Comparison of ENCODE assay signal across 8 mouse cellular contexts in the genomic region with DNA sequence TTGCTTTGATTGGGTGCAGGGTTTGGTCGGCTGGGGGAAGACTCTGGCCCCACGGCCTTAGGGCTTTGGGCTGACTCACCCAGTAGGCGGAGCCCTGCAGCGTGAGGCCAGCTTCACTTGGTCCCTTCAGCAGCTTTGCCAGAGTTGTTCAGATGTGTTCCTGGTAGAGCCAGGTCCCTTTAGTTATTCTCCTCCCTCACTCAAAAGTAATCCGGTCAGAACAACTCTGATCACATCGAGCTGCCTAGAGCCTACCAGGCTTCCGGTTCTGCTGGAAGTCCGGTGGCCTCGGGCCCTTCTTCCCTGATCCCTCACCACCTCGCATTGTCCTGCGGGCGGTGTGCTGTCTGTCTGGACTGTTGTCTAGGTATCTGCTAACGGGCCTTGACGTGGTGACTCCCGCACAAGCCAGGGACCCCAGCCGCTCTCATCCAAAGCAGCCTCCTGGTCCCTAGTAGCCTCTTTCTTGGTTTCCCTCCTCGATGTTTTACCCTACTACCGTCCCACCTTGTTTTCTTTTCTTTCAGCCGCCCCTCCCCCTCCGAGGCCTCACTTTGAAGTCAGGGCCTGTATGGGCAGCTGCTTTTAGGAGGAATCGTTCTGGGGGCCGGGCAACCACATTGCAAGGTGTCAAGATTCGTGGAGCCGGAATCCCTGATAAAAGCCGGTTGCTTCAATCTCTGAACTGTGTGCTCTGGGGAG. TPM values are rescaled to one million over a fixed set of nuclear protein-coding genes. Genes with fewer than 3 reads are reported as not detected.
DNase-seq lines count a peak whose midpoint lies in the region; ATAC-seq and TF ChIP-seq lines count a peak whose summit lies in the region.

No protein-coding gene starts in this region.

- ATAC-seq in embryonic facial prominence, embryonic 13.5 days (ENCODE audit: insufficient number of reproducible peaks, insufficient read depth, low FRiP score, low TSS enrichment, low read depth) = no peak
- no peak; the same call in 1 of the 2 replicates for ATAC-seq in heart, embryonic 15.5 days (replicated peaks; ENCODE audit: insufficient number of reproducible peaks, insufficient read depth, low FRiP score, low read depth)
- no peak for ATAC-seq in kidney, postnatal 0 days (replicated peaks; ENCODE audit: low FRiP score, low read depth)

- no peaks in the 10 kb centered on the region for H3K36me3 ChIP-seq in embryonic facial prominence, embryonic 13.5 days
- H3K36me3 ChIP-seq in heart, embryonic 15.5 days = no peaks in the 10 kb centered on the region
- H3K36me3 ChIP-seq in kidney, postnatal 0 days (ENCODE audit: insufficient read depth, low read length) = no peaks in the 10 kb centered on the region
- no peaks in the 10 kb centered on the region for H3K36me3 ChIP-seq in small intestine, adult 2 months (ENCODE audit: control insufficient read depth, insufficient read depth, low read length)

- H3K4me1 ChIP-seq in embryonic facial prominence, embryonic 13.5 days = peaks cover 75% of the 10 kb centered on the region
- H3K4me1 ChIP-seq in heart, embryonic 15.5 days (replicated peaks) = peaks cover 48% of the 10 kb centered on the region
- peaks cover 16% of the 10 kb centered on the region; the same call in 1 of the 2 replicates for H3K4me1 ChIP-seq in kidney, postnatal 0 days (replicated peaks; ENCODE audit: insufficient read depth, low read length)
- H3K4me1 ChIP-seq in small intestine, adult 2 months (ENCODE audit: control insufficient read depth, insufficient read depth, insufficient read length, low read length) = peaks cover 21% of the 10 kb centered on the region

- no peaks in the 10 kb centered on the region for H3K9me3 ChIP-seq in embryonic facial prominence, embryonic 13.5 days
- no peaks in the 10 kb centered on the region for H3K9me3 ChIP-seq in heart, embryonic 15.5 days (replicated peaks)
- no peaks in the 10 kb centered on the region for H3K9me3 ChIP-seq in kidney, postnatal 0 days (replicated peaks; ENCODE audit: low read length)

- TF ChIP-seq POLR2A in small intestine, adult 2 months (IDR thresholded peaks at IDR 0.05; ENCODE audit: low read depth, low read length) = no peak

- 3% methylated on average over 25 of the region's 25 CpGs for WGBS in embryonic facial prominence, embryonic 13.5 days
- WGBS in heart, embryonic 15.5 days = 4% methylated on average over 25 of the region's 25 CpGs
- 5% methylated on average over 25 of the region's 25 CpGs for WGBS in kidney, postnatal 0 days
- WGBS in small intestine, adult 2 months = 12% methylated on average over 25 of the region's 25 CpGs

- no peaks in the 10 kb centered on the region for H3K27me3 ChIP-seq in embryonic facial prominence, embryonic 13.5 days
- no peaks in the 10 kb centered on the region for H3K27me3 ChIP-seq in heart, embryonic 15.5 days
- no peaks in the 10 kb centered on the region for H3K27me3 ChIP-seq in kidney, postnatal 0 days (ENCODE audit: insufficient read depth, low read length)
- no peaks in the 10 kb centered on the region for H3K27me3 ChIP-seq in small intestine, adult 2 months (ENCODE audit: control insufficient read depth, insufficient read depth, low read length)

- H3K9ac ChIP-seq in embryonic facial prominence, embryonic 13.5 days = peak overlapping the region; percentile 67
- peak overlapping the region; percentile 54 for H3K9ac ChIP-seq in heart, embryonic 15.5 days
- H3K9ac ChIP-seq in kidney, postnatal 0 days (ENCODE audit: low read depth, low read length) = peak overlapping the region; percentile 56

- peak overlapping the region; percentile 39 for H3K4me3 ChIP-seq in embryonic facial prominence, embryonic 13.5 days
- H3K4me3 ChIP-seq in heart, embryonic 15.5 days = peak overlapping the region; percentile 40
- H3K4me3 ChIP-seq in kidney, postnatal 0 days (replicated peaks; ENCODE audit: low read depth, low read length) = peak overlapping the region; percentile 26; the same call in 1 of the 2 replicates
- H3K4me3 ChIP-seq in small intestine, adult 2 months (ENCODE audit: low read depth, low read length) = peak overlapping the region; percentile 46

- peak overlapping the region; percentile 87 for H3K27ac ChIP-seq in embryonic facial prominence, embryonic 13.5 days
- peak overlapping the region; percentile 79 for H3K27ac ChIP-seq in heart, embryonic 15.5 days
- H3K27ac ChIP-seq in kidney, postnatal 0 days = peak overlapping the region; percentile 71
- no peak overlapping the region for H3K27ac ChIP-seq in small intestine, adult 2 months (ENCODE audit: insufficient read depth, low read depth, low read length)

- DNase-seq in right cerebral cortex, postnatal 14 days = peak; percentile 33
- DNase-seq in right cerebral cortex, postnatal 25 days = no peak
- DNase-seq in kidney, postnatal 0 days (ENCODE audit: low spot score) = peak; percentile 75
- DNase-seq in lung, postnatal 14 days = peak; percentile 51
- DNase-seq in spleen, postnatal 36 days (ENCODE audit: low spot score in 2 of 2) = no peak

- peak overlapping the region; percentile 78 for H3K4me2 ChIP-seq in embryonic facial prominence, embryonic 13.5 days
- peak overlapping the region; percentile 67 for H3K4me2 ChIP-seq in heart, embryonic 15.5 days
- peak overlapping the region; percentile 68 for H3K4me2 ChIP-seq in kidney, postnatal 0 days (ENCODE audit: low read length)

- peak; percentile 48 for TF ChIP-seq CTCF in kidney, postnatal 0 days (IDR thresholded peaks at IDR 0.05; ENCODE audit: low read depth)
- TF ChIP-seq CTCF in small intestine, adult 2 months (IDR thresholded peaks at IDR 0.05; ENCODE audit: extremely low read depth, insufficient read length, insufficient replicate concordance, low read depth, low read length) = no peak

RNA-seq across cellular contexts. Expression of gene Itgb5, which starts 4.5 kb away (rescaled TPM):
- polyA plus RNA-seq in embryonic facial prominence, embryonic 13.5 days (2015; fragmentation: Nextera tagmentation; extraction: Ambion mirVana) = 47.7 and 94.8 TPM in 2 replicates
- 61.4 and 80.2 TPM in 2 replicates for polyA plus RNA-seq in heart, embryonic 15.5 days (2015; fragmentation: Nextera tagmentation; extraction: Ambion mirVana)
- polyA plus RNA-seq in kidney, postnatal 0 days (2015; fragmentation: Nextera tagmentation; extraction: Ambion mirVana) = 48.6 and 53.2 TPM in 2 replicates
- 36.3 and 80.3 TPM in 2 replicates for polyA plus RNA-seq in small intestine, adult 2 months (2012; rRNA removed)

RNA-seq across cellular contexts. Expression of gene Muc13, which starts 40.1 kb away (rescaled TPM):
- polyA plus RNA-seq in embryonic facial prominence, embryonic 13.5 days (2015; fragmentation: Nextera tagmentation; extraction: Ambion mirVana) = 0.11 and 2.1 TPM in 2 replicates
- 0.06 and 0.18 TPM in 2 replicates for polyA plus RNA-seq in heart, embryonic 15.5 days (2015; fragmentation: Nextera tagmentation; extraction: Ambion mirVana)
- polyA plus RNA-seq in kidney, postnatal 0 days (2015; fragmentation: Nextera tagmentation; extraction: Ambion mirVana) = not detected in 2 replicates
- 2,067 and 2,412 TPM in 2 replicates for polyA plus RNA-seq in small intestine, adult 2 months (2012; rRNA removed)

Comparison
In these comparisons a context has a peak if more than half of its experiments do, and no peak if none do; other contexts are left out.
1. DNase-seq: peak in right cerebral cortex, postnatal 14 days (single experiment), kidney, postnatal 0 days (single experiment) and lung, postnatal 14 days (single experiment); none in right cerebral cortex, postnatal 25 days (single experiment) and spleen, postnatal 36 days (0 of 2).
2. RNA of gene Muc13, which starts 40.1 kb away (polyA plus RNA-seq): 2,067 to 2,412 TPM in small intestine, adult 2 months; 0.11 to 2.1 TPM in embryonic facial prominence, embryonic 13.5 days, 0.06 to 0.18 TPM in heart, embryonic 15.5 days and not detected in kidney, postnatal 0 days; every median in the first group is over 100 times any median in the second.
3. Peak in every context shown above with its lines, with median percentiles within 50 percentile points of each other: H3K4me2 ChIP-seq, H3K4me3 ChIP-seq and H3K9ac ChIP-seq.